Mouse (Mus musculus) MEL-GATA-1-ER (cell line): ENCODE results near the gene Arid3a.

Experiments
- DNase-seq: peaks from one replicate; pipeline ENCODE4 v3.0.0-alpha.2; 2012; ENCODE audit warnings: low read depth; ENCODE audit errors: extremely low read depth

Gene Arid3a

DNA sequence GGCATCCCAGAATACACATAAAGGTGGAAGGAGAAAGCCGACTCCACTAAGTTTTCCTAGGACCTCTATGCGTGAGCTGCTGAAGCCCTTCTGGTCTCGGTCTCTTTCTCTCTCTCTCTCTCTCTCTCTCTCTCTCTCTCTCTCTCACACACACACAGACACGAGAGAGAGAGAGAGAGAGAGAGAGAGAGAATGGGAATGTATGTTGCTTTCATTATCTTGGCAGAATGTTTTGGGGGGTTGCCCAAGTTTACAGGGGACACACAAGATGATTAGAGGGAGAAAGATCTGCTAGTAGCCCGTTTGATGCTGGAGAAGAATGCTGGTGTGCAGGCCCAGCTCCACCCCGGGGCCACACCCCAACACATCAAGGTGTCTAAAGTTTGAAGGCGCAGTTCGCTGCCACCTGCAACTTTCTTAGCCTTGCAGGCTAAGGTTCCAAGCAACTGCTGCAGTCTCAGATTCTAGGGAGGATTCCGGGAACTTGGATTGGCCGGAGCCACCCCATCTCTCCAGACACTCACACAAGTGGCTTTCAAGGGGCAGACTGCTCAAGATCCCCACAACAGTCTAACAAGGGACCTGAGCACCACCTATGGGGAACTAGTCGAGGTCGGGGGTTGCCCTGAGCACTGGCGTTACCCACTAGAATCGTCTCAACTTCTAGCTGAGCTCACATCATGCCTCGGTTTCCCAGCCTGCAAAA lies 905 bp upstream of the Arid3a start:
- no peak for DNase-seq

- no peak for DNase-seq
Measured at GRCm38 (mm10) chr10:79927324-79928029, 634 bp downstream of the Arid3a start.

DNA sequence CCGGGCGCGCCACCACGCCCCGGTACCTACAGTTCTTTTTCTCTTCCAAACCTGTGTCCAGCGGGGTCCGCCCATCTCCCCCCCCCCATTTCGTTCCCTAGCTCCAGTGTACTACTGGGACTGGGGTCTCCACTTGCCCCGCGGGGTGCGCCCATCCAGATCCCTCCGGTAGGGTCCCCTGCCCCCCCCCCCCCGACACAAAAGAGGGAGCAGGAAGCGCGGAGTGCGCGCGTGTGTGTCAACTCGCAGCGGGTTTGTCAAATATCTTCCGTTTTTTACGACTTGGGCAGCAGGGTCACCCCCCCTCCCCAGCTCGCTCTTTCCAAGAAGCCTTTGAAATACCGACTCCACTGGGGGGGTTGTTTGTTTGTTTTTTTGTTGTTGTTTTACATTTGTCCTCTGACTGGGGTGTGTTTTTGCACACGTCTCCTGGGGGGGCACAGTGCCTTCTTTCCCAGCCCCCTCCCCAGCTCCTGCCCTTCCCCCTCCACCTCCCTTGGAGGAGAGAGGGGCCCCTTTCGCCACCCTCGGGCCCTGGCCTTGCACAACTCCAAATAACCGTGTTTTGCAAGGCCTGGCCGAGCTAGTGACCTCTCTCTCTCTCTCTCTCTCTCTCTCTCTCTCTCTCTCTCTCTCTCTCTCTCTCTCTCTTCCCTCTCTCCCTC lies 1.3 kb downstream of the Arid3a start:
- no peak for DNase-seq

- DNase-seq: no peak
Measured at GRCm38 (mm10) chr10:79928907-79929701, 2.3 kb downstream of the Arid3a start.

DNA sequence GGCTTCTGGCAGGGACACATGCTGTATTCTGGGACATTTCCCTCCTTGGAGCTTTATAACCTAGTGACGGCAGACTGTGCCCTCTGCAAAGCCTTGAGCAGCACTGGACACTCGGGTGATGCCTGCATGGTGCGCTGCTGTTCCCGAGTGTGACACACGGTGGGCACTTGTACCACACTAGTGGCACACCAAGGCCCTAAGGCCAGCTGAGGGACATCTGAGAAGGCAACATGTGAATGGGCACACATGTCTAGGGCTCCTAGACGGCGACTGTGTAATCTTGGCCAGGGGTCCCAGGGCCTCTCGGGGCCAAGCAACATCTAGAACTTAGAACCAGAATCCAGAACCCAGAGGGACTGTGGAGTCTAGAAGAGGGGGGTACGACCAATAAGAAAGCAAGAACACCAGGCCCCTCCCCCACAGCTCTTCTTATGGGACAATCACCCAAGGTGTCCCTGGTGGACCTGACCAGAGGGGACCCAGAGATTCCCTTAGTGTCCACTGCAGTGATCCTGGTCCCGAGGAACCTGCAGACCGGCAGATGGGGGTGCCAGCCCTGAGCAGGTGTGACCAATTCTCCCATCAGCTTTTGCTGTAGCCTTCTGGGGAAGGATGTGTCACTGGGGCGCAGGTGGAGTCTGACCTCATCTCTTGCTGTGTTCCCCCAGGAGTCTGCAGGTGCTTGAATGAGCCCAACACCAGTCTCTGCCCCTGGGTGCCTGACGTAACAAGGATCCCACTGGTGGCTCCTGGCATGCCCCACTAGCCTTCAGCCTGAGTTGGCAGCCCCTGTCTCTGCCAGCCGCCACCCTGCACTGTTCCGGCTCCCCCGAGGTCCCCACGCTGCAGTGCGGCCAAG lies 3.4 kb downstream of the Arid3a start:
- DNase-seq: no peak

GRCm38 (mm10) chr10:79930826-79931186 lies 4.0 kb downstream of the Arid3a start:
- no peak for DNase-seq

DNA sequence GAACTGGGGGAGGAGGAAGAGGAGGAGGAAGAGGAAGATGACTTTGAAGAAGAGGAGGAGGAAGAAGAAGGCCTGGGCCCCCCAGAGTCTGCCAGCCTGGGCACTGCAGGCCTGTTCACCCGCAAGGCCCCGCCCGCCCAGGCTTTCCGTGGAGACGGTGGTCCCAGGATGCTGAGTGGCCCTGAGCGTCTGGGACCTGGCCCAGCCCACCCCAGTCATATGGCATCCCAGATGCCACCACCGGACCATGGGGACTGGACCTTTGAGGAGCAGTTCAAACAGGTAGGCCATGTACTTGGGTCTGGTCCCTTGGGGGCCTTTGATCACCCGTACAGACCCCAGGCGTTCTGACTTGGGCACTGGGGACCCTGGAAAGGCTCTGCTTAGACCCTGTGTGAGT lies 5.0 kb downstream of the Arid3a start:
- no peak for DNase-seq

- no peak for DNase-seq
Measured at GRCm38 (mm10) chr10:79932736-79933135, 5.9 kb downstream of the Arid3a start.

DNA sequence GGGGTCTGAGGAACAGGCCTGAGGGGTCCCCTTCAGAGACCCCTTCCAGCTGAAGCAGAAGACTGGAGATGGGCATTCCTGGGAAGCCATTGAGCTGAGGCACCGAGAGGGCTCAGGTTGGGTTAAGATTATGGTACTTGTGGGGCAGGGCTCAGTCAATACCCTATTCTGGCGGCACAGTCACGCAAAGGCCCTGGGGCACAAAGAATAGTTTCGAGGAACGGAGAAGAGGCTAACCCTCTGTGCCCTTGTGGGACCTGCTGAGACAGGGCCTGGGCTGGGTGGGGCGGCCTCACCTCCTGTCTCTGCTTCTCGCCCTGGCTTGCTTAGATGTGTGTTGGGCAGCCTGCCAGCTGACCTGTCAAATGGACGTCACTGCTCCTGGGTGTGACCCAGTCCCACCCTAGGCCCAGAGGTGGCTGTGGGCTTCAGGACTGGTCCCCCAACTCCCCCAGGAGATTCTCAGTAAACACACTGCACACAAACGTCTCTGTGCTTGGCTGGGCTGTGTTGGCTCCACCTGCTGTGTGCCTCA lies 6.4 kb downstream of the Arid3a start:
- DNase-seq: no peak

DNA sequence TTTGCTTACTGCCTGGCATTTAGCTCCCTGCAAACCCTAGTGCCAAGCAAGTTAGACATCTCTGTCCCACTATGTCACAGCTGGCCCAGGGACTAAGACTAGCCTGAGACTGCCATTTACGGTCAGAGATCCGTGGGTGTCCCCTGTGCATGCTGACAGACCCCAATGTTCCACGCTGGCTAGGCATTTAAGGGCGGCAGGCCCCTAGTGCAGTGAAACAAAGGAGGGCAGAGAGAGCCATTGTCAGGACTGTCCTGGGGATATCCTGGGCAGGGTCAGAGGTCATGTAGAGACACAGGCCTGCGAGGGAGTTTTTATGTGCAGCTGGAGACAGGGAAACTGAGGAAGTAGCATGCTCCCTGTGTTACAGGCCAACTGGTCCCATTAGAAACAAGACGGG lies 7.0 kb downstream of the Arid3a start:
- no peak for DNase-seq

GRCm38 (mm10) chr10:79934272-79934721 lies 7.5 kb downstream of the Arid3a start:
- DNase-seq: no peak

- no peak for DNase-seq
Measured at GRCm38 (mm10) chr10:79934794-79935569, 8.1 kb downstream of the Arid3a start.

- DNase-seq: no peak
Measured at GRCm38 (mm10) chr10:79936284-79936910, 9.6 kb downstream of the Arid3a start.

DNA sequence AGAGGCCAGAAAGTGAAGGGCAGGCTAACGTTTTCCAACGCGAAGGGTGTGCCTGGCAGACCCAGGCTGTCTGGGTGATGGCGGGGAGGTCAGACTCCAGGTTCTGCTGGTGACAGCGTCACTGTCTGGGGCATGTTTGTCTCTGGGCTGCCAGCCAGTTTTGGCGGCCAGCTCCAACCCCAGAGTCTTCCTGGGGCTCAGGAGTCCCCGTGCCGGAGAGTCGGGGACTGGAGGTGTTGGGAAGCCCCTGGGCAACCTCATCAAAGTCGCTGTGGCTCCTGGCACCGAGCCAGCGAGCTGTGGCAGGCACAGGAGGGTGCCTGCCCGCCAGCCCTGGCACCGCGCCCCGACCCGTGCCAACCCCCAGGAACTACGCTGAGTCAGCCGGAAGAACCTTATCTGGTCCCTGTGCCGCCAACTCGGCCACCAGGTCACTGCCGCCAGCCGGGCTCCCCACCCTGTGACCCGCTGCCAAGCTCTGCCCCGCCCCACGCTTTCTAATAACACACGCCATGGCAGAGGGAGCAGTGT lies 10.1 kb downstream of the Arid3a start:
- no peak for DNase-seq

GRCm38 (mm10) chr10:79937775-79938526 lies 11.1 kb downstream of the Arid3a start:
- DNase-seq: no peak

GRCm38 (mm10) chr10:79940749-79941148 lies 13.9 kb downstream of the Arid3a start:
- DNase-seq: no peak

DNA sequence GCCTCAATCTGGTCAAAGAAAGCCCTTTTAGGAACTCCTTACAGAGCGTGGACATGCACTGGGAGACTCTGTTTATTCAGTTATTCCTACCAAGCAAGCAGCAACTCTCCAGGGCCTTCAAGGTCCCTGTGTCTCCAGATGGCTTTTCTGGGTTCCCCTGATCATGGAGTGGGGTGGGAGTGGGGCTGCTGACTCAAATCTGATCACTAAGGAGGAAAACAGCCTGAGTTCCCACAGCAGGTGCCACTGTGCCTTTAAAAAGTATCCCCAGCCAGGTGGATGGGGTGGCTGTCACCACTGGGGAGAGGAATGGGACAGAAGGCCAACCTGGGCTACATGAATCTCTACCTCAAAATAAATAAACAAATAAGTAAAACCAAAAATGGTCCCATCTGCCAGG lies 16.1 kb downstream of the Arid3a start:
- no peak for DNase-seq

DNA sequence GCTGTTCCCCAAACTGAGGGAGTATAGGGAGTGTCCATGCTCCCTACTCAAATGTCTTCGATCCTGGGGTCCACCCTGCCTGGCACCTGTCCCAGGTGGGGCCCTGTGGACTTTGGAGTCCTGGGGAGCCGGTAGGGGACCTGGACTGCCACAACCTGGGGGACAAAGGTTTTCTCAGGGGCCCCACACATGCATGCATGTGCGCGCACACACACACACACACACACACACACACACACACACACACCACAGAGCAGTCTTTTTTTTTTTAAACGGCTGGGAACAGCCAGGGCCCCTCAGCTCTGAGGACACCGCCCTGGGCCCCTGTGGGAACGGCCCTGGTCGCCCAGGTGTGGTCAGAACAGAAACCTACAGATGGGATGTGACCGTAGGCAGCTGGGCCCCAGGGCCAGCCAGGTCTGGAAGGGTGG lies 16.6 kb downstream of the Arid3a start:
- DNase-seq: no peak
